Mouse (Mus musculus) ES-Bruce4 (cell line): ENCODE data around the gene Zfp651. TPM values are rescaled to one million over a fixed set of nuclear protein-coding genes. Genes with fewer than 3 reads are reported as not detected.

Experiments
- H3K27ac ChIP-seq: 2 replicates; pipeline ENCODE4 v1.5.1; 2012; ENCODE audit warnings: low read length, inconsistent platforms; ENCODE audit not compliant: insufficient read depth
- H3K27me3 ChIP-seq: 2 replicates; pipeline ENCODE4 v1.6.1; 2012; ENCODE audit warnings: mild to moderate bottlenecking, low read length, inconsistent platforms; ENCODE audit not compliant: control insufficient read depth, poor library complexity, insufficient read depth, severe bottlenecking
- H3K36me3 ChIP-seq: 2 replicates; pipeline ENCODE4 v1.6.1; 2012; ENCODE audit warnings: inconsistent platforms, mild to moderate bottlenecking, low read length, moderate library complexity; ENCODE audit not compliant: control insufficient read depth, poor library complexity, insufficient read depth, severe bottlenecking
- H3K4me1 ChIP-seq: one replicate; pipeline ENCODE4 v1.8.1; 2011; ENCODE audit warnings: low read length; ENCODE audit not compliant: control insufficient read depth, insufficient read depth
- H3K4me3 ChIP-seq: 2 replicates; pipeline ENCODE4 v1.5.1; 2011; ENCODE audit warnings: low read depth, mild to moderate bottlenecking, low read length
- H3K9ac ChIP-seq: 2 replicates; pipeline ENCODE4 v1.6.1; 2012; ENCODE audit warnings: low read depth, mild to moderate bottlenecking, inconsistent platforms; ENCODE audit not compliant: poor library complexity, severe bottlenecking
- H3K9me3 ChIP-seq: replicated peaks from 2 replicates; pipeline ENCODE4 v1.6.1; 2012; ENCODE audit warnings: mild to moderate bottlenecking, low read length, inconsistent platforms; ENCODE audit not compliant: control insufficient read depth, poor library complexity, insufficient read depth, severe bottlenecking
- CTCF ChIP-seq: IDR thresholded peaks from one replicate; pipeline ENCODE4 v1.8.1; 2011; ENCODE audit warnings: low read depth, low read length
- EP300 ChIP-seq: IDR thresholded peaks from 2 replicates; pipeline ENCODE4 v1.6.1; 2011; ENCODE audit warnings: low read depth, low read length; ENCODE audit not compliant: insufficient read depth
- POLR2A ChIP-seq: IDR thresholded peaks from one replicate; pipeline ENCODE4 v1.8.1; 2011; ENCODE audit warnings: low read length; ENCODE audit not compliant: insufficient read depth
- polyA plus RNA-seq: library from polyadenylated mRNA; stranded (reverse); fragments of >200 nt; gene quantifications from 2 replicates; pipeline ENCODE4 v1.2.4, GENCODE M21; 2011; ENCODE audit warnings: low read depth; ENCODE audit not compliant: missing spikeins, insufficient read depth, insufficient read length

The Zfp651 gene
- polyA plus RNA-seq, 1 experiment = 6.5 TPM

DNA sequence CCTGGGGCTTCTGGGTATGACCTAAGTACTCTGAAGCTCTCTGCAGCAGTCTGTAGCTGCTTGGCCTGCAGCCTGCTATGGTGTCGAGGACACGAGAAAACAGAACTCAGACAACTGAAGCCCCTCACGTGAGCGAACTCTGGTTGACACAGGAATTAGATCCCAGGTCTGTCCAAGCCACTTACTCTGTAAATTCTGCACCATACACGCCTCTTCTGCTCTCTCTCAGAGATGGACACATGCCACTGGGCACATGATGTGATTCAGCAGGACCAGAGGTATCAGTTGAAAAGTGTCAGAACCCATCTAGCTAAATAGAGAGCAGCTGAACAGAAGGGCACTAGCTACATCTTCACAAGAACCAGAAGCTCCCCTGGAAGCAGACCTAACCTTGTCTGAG lies 13.3 kb downstream of the Zfp651 start:
- Histone ChIP-seq H3K36me3 (no peaks in the 10 kb centered on the region), H3K9me3 (no peaks in the 10 kb centered on the region), H3K9ac (no peak overlapping the region), H3K27me3 (peaks cover 7% of the 10 kb centered on the region; the same call in 1 of the 2 replicates), H3K4me3 (no peak overlapping the region), H3K27ac (no peak overlapping the region), H3K4me1 (no peaks in the 10 kb centered on the region)
- TF ChIP-seq POLR2A (no peak), CTCF (no peak), EP300 (no peak)

DNA sequence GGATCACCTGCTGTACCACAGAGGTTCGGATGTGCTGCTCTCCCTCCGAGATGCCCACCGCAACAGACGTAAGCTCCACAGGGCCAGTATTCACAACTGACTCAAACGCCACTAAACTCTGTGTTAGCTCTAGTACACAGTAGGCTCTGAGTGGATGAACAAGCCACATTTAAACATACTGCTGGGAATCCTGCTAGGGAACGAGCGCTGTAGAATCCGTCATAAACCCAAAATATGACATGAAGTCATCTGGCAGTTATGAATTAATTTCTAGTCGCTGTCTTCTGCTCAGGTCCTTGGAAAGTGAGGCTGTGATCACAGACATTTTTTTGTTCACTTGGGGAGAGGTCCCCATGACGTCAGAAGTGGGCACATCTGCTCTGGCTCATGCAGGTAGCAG lies 16.8 kb downstream of the Zfp651 start:
- Histone ChIP-seq H3K27ac (no peak overlapping the region), H3K9ac (no peak overlapping the region), H3K9me3 (no peaks in the 10 kb centered on the region), H3K4me3 (no peak overlapping the region), H3K27me3 (peaks cover 7% of the 10 kb centered on the region; the same call in 1 of the 2 replicates), H3K36me3 (no peaks in the 10 kb centered on the region), H3K4me1 (no peaks in the 10 kb centered on the region)
- no peak for TF ChIP-seq CTCF
- no peak for TF ChIP-seq POLR2A
- TF ChIP-seq EP300 = no peak

DNA sequence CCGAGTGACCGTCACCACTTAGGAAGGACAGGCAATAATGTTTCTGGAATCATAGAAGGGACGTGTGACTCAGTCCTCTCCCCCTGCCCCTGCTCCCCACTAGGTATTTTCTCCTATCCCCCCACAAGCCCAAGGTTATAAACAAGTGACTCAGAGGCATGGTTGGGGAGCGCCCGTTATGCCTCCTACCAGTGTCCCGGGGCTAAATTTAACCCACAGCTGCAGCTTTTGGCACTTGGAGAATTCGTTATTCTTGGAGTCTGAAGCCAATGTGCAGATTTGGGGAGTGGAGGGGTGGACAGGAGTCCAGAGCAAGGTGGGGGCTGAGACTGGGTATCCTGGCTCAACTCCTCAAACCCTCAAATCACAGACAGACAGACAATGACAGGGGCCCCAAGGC lies 17.4 kb downstream of the Zfp651 start:
- no peak for TF ChIP-seq CTCF
- TF ChIP-seq POLR2A = no peak
- no peak for TF ChIP-seq EP300

DNA sequence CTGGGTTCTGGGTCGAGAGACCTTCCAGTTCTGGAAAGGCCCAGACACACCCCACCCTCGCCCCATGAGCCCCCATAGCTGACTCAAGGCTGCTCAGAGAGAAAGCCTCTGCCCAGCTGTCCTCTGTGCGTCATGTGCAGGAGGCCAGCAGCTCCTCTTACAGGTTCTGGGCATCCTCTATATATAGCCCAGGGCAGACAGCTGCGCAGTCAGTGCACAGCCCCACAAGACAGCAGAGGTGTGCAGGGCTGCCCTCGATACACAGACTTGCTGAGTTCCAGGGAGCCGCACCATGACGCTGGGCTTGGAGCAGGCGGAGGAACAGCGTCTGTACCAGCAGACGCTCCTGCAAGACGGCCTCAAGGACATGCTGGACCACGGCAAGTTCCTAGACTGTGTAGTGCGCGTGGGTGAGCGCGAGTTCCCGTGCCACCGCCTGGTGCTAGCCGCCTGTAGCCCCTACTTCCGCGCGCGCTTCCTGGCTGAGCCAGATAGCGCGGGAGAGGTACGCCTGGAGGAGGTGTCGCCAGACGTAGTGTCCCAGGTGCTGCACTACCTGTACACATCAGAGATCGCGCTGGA lies 18.4 kb downstream of the Zfp651 start, which contains the start of gene Klhl40:
Gene Klhl40 (plus strand): TSS at position 124 of the 582 bp plus-strand sequence.
- Histone ChIP-seq H3K4me3 (peak within 1 kb of the TSS; percentile 54), H3K9ac (no peak within 1 kb of the TSS; the same call in 1 of the 2 replicates), H3K9me3 (no peaks in the 10 kb centered on the region), H3K27me3 (peaks cover 7% of the 10 kb centered on the region; the same call in 1 of the 2 replicates), H3K4me1 (no peaks in the 10 kb centered on the region), H3K27ac (no peak within 1 kb of the TSS), H3K36me3 (no peaks in the 10 kb centered on the region)
- TF ChIP-seq POLR2A = no peak
- TF ChIP-seq EP300 = no peak
- TF ChIP-seq CTCF = no peak

More for the DNA sequence above, 17.4 kb downstream of the Zfp651 start:
- H3K4me1 ChIP-seq = no peaks in the 10 kb centered on the region
- H3K36me3 ChIP-seq = no peaks in the 10 kb centered on the region
- H3K4me3 ChIP-seq = no peak overlapping the region
- no peak overlapping the region for H3K27ac ChIP-seq
- no peak overlapping the region for H3K9ac ChIP-seq
- no peaks in the 10 kb centered on the region for H3K9me3 ChIP-seq
- peaks cover 7% of the 10 kb centered on the region; the same call in 1 of the 2 replicates for H3K27me3 ChIP-seq

DNA sequence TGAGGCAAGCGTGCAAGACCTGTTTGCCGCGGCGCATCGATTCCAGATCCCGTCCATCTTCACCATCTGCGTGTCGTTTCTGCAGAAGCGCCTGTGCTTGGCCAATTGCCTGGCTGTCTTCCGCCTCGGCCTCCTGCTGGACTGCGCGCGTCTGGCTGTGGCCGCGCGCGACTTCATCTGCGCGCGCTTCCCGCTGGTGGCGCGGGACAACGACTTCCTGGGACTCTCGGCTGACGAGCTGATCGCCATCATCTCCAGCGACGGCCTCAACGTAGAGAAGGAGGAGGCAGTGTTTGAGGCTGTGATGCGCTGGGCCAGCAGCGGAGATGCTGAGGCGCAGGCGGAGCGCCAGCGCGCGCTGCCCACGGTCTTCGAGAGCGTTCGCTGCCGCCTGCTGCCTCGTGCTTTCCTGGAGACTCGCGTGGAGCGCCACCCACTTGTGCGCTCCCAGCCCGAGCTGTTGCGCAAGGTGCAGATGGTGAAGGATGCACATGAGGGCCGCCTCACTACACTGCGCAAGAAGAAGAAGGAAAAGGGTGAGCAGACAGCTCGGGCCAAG lies 19.0 kb downstream of the Zfp651 start:
- TF ChIP-seq CTCF = no peak
- TF ChIP-seq POLR2A = no peak
- no peak for TF ChIP-seq EP300
- Histone ChIP-seq H3K9ac (no peak overlapping the region; the same call in 1 of the 2 replicates), H3K36me3 (no peaks in the 10 kb centered on the region), H3K27ac (no peak overlapping the region), H3K9me3 (no peaks in the 10 kb centered on the region), H3K27me3 (peaks cover 7% of the 10 kb centered on the region; the same call in 1 of the 2 replicates), H3K4me3 (peak overlapping the region; percentile 54), H3K4me1 (no peaks in the 10 kb centered on the region)

DNA sequence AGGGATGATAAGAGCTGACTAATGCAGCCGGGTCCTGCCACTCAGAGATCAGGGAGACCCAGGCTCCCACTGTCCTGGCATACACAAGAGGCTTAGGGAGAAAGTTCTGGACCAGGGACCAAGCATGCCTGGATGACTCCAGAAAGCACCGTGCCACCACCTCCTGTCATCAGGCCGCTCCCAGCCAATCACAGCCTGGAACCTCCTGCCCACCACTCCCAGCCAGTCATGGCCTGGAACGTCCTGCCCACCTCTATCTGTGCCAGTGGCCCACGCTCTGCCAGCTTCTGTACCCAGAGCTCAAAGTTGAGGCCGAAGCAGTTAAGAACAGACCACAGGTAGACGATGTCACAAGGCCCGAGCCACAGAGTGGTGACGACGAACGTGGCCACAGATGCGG lies 25.7 kb downstream of the Zfp651 start:
- H3K9me3 ChIP-seq = no peaks in the 10 kb centered on the region
- no peak for TF ChIP-seq CTCF
- TF ChIP-seq EP300 = no peak
- TF ChIP-seq POLR2A = no peak
- H3K9ac ChIP-seq = no peak overlapping the region
- H3K36me3 ChIP-seq = no peaks in the 10 kb centered on the region
- H3K27ac ChIP-seq = no peak overlapping the region
- H3K4me3 ChIP-seq = no peak overlapping the region
- no peaks in the 10 kb centered on the region for H3K4me1 ChIP-seq
- H3K27me3 ChIP-seq = no peaks in the 10 kb centered on the region
